Mouse (Mus musculus) testis, postnatal 14 days (tissue): ENCODE results near the gene Doc2a.
A peak's percentile ranks its signal among the peaks of the same experiment; 100 is the strongest.

Experiments
- DNase-seq: peaks from one replicate; pipeline ENCODE4 v3.0.0; 2021; ENCODE audit warnings: low spot score

Doc2a gene

DNA sequence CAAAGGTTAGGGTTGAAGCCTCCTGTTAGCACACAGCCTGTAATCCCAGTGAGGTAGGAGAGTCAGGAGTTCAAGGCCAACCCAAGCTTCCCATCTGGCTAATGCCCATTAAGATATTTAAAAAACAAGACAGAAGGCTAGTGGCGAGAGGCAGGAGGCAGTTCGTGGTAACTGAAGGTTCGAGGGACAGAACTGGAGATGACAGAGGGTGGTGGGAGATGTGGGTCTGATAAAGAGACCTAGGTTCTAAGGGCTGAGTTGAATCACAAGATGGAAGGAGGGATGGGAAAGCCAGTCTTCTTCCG, at the start of gene Doc2a:
TSS of gene Doc2a (plus strand) at position 301 of the 305 bp plus-strand sequence.
- DNase-seq: no peak

DNA sequence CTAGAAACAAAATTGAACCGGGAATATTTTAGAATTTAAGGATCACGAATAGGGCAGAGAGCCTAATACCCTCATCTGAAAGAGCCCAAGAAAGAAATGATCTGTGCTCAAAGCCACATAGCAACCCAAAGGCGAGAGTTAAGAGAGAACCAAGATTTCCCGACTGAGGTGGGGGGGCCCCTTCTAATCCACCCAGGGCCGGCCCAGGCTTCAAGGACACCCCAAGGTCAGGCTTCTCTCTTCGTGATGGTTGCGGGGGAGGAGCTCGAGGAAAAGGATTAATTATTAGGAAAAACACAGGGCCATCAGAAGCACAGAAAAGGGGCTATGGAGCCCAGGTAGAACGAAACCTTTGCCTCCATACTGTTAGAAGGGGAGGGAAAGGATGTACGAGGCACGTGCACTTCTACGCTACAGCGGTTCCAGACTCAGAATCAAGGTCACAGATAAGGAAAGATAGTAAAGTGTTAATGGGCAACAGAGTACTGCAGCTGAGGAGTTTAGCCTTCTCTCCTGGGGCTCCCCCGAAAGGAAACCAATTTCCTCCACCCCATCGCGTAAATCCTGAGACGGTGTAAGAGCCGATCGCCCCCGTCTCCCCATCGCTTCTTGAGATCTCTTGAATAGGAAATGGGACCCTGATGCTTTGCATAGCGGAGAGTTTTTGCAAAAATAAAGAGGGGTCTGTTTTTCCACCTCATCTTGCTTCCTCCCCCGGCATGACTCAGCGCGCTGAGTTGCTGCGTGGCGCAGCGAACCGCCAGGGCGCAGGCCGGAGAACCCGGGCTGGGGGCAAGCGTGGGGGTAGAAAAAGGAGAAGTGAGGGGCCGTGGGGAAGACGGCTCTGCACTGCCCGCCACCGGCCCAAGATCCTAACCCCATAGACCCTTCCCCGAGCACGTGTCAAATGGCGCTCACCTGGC, 48.8 kb upstream of the Doc2a start:
- DNase-seq: no peak

GRCm38 (mm10) chr7:126799050-126799467, 48.2 kb upstream of the Doc2a start:
- DNase-seq: peak; percentile 94

- no peak for DNase-seq
Measured at GRCm38 (mm10) chr7:126799468-126800268, 47.5 kb upstream of the Doc2a start.

- DNase-seq: no peak
Measured at GRCm38 (mm10) chr7:126800269-126801056, 46.8 kb upstream of the Doc2a start.

DNA sequence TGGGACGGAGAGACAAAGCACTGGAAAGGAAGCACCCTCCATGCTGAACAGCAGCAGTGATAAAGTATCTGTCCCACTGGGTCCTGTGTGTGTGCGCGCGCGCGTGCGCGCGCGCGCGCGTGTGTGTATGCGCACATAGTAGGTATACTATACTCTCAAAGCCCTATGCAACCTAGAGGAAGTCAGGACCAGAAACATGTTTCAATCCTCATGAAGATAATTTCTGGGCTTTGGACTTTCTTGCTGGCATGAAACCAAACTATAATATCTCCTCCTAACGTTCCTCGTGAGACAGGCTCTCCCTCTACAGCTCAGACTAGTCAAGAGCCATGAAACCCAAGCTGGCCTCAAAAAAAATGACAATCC, 46.2 kb upstream of the Doc2a start:
- DNase-seq: no peak

DNA sequence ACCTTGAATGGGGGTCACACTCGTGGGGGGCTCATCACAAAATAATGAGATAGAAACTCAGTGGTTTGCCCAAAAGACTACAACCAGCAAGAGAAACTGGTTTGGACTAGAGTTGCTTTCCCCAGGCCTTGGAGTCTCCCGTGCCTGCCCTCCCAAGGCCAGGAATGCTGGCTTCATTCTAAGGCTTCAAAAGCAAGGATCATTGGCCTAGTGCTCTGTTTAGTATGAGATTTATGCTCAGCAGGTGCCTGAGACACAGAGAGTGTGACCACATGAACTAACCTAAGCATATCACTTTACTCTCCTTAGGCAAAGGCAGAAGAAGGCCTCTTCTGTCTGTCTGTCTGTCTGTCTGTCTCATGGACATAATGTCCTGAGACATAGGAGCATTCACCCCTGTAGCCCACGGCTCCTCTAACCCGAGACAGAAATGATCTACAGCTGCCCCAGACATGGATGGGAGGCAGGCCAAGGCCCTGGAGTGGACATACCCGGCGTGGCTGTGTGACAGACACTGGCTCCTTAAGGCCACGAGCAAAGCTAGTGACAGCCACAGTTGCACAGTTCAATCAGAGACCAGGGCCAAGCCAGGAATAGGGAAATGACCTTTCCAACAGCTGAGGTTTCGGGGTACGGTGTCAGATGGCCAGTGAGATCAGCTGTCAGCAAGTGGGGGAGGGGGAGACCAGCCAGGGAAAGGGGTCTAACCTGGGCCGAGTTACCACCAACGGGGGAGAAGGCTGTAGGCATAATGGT, 44.9 kb upstream of the Doc2a start:
- no peak for DNase-seq

DNA sequence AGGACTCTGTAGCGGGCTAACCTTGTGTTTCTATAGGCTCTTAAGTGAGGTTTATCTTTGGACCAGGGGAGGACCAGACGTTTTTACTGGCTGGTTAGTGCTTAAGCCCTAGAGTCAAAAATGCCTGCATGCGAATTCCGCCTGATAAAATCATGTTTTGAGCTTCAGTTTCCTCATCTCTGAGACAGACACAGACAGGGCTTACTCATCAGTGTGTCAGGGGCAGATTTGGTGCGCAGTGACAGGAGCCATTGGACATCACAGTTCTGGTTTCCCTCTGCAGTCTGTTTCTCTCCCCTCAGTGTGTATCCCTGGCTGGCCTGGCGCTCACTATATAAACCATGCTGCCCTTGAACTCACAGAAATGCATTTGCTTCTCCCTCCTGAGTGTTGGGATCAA, 44.0 kb upstream of the Doc2a start:
- DNase-seq: no peak

GRCm38 (mm10) chr7:126803751-126804150, 43.5 kb upstream of the Doc2a start:
- DNase-seq: no peak

DNA sequence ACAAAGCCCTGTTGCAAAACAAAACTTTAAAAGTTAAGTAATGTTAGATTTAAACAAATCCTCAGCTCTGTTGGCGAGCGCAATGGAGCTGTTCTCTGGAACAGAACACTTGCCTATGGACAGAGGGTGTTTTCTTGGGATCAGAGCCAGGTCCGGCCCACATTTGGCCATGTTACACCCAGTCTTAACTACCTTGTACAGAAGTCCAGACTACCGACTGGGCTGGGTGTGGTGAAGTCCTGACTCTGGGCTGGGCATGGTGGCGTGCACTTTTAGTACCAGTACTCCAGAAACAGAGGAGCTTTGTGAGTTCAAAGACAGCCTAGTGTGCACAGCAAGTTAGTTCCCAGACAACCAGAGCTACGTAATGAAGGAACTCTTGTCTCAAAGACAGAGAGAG, 40.3 kb upstream of the Doc2a start:
- no peak for DNase-seq

DNA sequence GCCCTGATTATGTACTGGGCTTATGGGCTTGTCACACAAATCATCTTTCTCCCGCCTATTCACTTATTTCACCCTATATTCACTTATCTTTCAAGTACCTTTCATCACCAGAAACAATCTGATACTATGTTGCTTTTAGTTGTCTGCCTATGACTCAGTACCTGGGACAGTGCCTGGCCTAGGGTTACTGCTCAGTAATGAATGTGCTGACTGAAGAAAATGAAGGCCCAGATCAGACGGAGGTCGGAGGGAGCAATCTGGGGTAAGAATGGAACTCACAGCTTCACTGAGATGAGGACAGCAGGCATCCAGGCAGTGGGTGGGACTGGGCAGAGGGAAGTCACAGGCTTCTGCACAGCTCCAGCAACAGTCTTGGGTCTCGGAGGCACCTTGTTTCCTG, 39.8 kb upstream of the Doc2a start:
- no peak for DNase-seq

DNA sequence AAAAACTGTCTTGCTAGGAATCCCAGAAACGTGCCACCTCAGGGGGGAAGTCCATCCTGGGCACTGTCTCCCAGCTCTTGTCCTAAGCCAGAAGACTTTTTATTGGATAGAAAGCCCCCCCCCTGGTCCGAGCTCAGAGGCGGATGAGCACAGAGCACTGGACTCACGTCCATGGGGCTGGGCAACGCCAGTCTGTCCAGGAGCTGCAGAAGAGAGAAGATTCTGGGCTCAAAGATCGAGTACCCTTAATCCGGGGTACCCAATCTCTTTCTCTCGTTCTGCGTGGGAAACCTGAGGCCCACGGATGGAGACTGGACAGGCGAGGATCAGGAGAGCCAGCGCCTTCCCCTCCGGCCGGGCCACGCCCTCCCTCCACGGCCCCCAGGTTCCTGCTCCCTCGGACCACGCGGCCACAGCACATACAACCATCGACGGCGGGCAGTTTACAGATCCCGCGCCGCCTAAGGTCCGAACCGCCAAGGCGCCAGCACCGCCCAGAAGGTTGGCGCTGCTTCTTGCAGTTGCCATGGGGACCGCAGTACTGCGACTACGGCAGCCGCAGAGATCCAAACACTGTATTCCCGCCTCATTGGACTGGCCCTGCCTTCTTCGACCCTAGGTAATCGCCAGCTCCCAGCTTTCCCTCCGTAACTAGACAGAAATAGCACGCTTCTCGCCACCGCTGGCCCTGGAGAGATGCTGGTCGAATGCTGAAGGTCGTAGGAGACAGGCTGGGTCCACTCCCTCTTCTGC, 38.3 kb upstream of the Doc2a start:
- DNase-seq: peak; percentile 82

GRCm38 (mm10) chr7:126809723-126810369, 37.4 kb upstream of the Doc2a start:
- DNase-seq: no peak

GRCm38 (mm10) chr7:126815726-126816222, 31.4 kb upstream of the Doc2a start:
- no peak for DNase-seq

- DNase-seq: no peak
Measured at GRCm38 (mm10) chr7:126816494-126816893, 30.7 kb upstream of the Doc2a start.

- DNase-seq: no peak
Measured at GRCm38 (mm10) chr7:126817595-126817994, 29.6 kb upstream of the Doc2a start.

- DNase-seq: no peak
Measured at GRCm38 (mm10) chr7:126818818-126819217, 28.4 kb upstream of the Doc2a start.

DNA sequence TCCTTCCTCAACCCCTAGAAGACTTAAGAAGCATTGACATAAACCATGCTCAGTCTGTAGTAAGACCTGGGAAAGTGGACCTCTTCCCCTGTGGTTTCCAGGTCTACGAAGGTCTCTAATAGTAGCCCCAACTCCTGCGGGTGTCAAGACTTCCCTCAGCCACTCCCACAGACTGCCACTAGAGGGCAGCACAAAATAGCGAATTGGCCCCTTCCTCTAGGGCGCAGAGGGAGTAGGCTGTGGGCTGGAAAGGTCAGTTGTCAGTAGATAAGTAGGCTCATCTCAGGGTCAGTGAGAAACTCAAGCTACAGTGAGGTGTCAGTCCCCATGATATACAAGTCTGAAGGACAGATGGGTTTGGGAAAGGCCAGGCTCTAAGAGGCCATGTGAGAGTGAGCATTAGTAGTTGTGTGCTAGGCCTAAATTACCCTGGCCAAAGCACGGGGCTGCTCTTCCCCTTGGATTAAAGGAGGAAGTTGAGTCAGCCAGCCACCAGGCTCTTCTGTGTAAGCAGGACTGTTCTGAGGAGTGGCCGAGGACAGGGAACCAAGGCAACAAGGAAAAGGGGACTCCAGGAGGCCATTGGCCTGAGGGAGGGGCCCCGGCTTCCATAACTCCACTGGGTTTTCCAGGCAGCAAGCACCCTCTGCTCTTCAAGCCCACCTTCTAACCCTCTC, 25.2 kb upstream of the Doc2a start:
- DNase-seq: peak; percentile 66

DNA sequence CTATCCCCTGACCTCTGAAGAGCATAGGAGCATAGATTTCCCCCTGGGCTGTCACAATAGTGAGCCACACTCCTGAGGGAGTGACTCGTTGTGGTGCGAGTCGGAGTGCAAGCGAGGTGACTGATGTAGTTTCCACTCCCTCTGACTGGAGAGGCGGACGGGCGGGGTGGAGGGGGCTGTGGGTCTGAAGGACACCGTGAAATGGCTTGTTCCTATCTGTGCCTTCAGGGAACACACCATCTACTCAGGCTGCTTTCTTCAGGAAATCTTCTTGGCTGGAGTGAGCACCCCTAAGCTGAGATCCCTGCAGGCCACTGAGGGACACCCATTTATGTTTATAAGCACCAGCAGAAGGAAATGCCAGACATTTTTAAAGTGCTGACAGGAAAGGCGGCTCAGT, 24.5 kb upstream of the Doc2a start:
- no peak for DNase-seq
